Mouse (Mus musculus): ENCODE measurements around the gene Serpina10.
"Not testable (repeated sequence)": the region's sequence is repeated elsewhere in the genome, so short reads cannot be mapped to it uniquely, and the experiment has no call there.

Gene Serpina10

GRCm38 (mm10) chr12:103615734-103616133, 15.5 kb downstream of the Serpina10 start:
- DNase-seq (ENCODE audit: low read depth, low spot score), result no peak

- no peak for DNase-seq (ENCODE audit: low read depth, low spot score)
Observed at GRCm38 (mm10) chr12:103615141-103615540, 16.1 kb downstream of the Serpina10 start.

- DNase-seq (ENCODE audit: low read depth, low spot score), result no peak
Observed at GRCm38 (mm10) chr12:103601839-103602238, 29.4 kb downstream of the Serpina10 start.

- no peak for DNase-seq (ENCODE audit: low read depth, low spot score)
Observed at GRCm38 (mm10) chr12:103600364-103600763, 30.9 kb downstream of the Serpina10 start.

GRCm38 (mm10) chr12:103598411-103598810, 32.8 kb downstream of the Serpina10 start:
- DNase-seq (ENCODE audit: low read depth, low spot score), result no peak

- DNase-seq (ENCODE audit: low read depth, low spot score), result no peak
Observed at GRCm38 (mm10) chr12:103583771-103584170, 47.5 kb downstream of the Serpina10 start.

- DNase-seq (ENCODE audit: low read depth, low spot score), result not testable (repeated sequence)
Observed at GRCm38 (mm10) chr12:103578148-103578547, 53.1 kb downstream of the Serpina10 start.

- no peak for DNase-seq (ENCODE audit: low read depth, low spot score)
Observed at GRCm38 (mm10) chr12:103569690-103570089, 61.6 kb downstream of the Serpina10 start.

GRCm38 (mm10) chr12:103567129-103567528, 64.1 kb downstream of the Serpina10 start:
- DNase-seq (ENCODE audit: low read depth, low spot score), result no peak

- DNase-seq (ENCODE audit: low read depth, low spot score), result no peak
Observed at GRCm38 (mm10) chr12:103565151-103565550, 66.1 kb downstream of the Serpina10 start.

Data from c-Kit-negative CD71-positive TER-119-positive erythroid progenitor cells, embryonic 14.5 days (primary cell).